Mouse (Mus musculus) midbrain, embryonic 10.5 days (tissue): ENCODE results near the gene Cog7. TPM values are rescaled to one million over a fixed set of nuclear protein-coding genes. Genes with fewer than 3 reads are reported as not detected.

Source experiments
- DNase-seq: peaks from one replicate; pipeline ENCODE4 v3.0.0-alpha.2; 2017; ENCODE audit warnings: low spot score
- H3K27ac ChIP-seq: fragments of 300-500 bp; sonication (generic); replicated peaks from 2 replicates; pipeline ENCODE4 v1.5.1; 2016; ENCODE audit warnings: mild to moderate bottlenecking
- H3K27me3 ChIP-seq: fragments of 300-500 bp; sonication (generic); 2 replicates; pipeline ENCODE4 v1.6.1; 2016; ENCODE audit warnings: low read depth, mild to moderate bottlenecking; ENCODE audit not compliant: poor library complexity, severe bottlenecking
- H3K36me3 ChIP-seq: fragments of 300-500 bp; sonication (generic); 2 replicates; pipeline ENCODE4 v1.6.1; 2016; ENCODE audit warnings: mild to moderate bottlenecking, moderate library complexity
- H3K4me1 ChIP-seq: fragments of 300-500 bp; sonication (generic); 2 replicates; pipeline ENCODE4 v1.6.1; 2016
- H3K4me3 ChIP-seq: fragments of 300-500 bp; sonication (generic); 2 replicates; pipeline ENCODE4 v1.5.1; 2016; ENCODE audit warnings: mild to moderate bottlenecking, moderate library complexity
- H3K9me3 ChIP-seq: fragments of 300-500 bp; sonication (generic); replicated peaks from 2 replicates; pipeline ENCODE4 v1.6.1; 2016; ENCODE audit warnings: mild to moderate bottlenecking
- WGBS: fragments of 180-500 bp; shearing (Covaris S2); methylation state at CpG from one replicate; pipeline ENCODE4 v1.1.7; 2016; 5-methylcytosine and 5-hydroxymethylcytosine counted together
- polyA plus RNA-seq: library from polyadenylated mRNA; unstranded; fragments of >200 nt; fragmentation: Nextera tagmentation; extraction: Ambion mirVana; gene quantifications from 2 replicates; pipeline ENCODE4 v1.2.1, GENCODE M21; 2016

Cog7 gene
- polyA plus RNA-seq, 1 experiment from 2014 or later: 22.1 TPM

DNA sequence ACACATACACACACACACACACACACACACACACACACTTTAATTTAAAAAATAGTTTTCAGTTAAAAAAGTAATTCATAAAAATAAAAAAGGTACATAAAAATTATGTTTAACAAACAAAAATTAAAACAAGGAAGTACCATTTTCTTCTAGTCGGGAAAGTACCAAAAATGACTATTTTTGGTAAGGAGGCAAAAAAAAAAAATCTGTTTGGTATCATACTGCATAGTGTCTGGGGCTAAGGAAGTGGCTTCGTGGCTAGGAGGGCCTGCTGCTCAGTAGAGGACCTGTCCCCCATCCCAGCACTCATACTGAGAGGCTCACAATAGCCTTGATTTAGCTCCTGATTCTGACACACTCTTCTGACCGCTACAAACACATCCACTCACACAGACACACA is 9.8 kb downstream of the Cog7 start:
- Histone ChIP-seq H3K4me3 (no peak overlapping the region), H3K9me3 (no peaks in the 10 kb centered on the region), H3K27me3 (no peaks in the 10 kb centered on the region), H3K36me3 (peaks cover 43% of the 10 kb centered on the region), H3K27ac (no peak overlapping the region), H3K4me1 (no peaks in the 10 kb centered on the region)
- DNase-seq: no peak
- whole genome bisulfite sequencing: 89% methylated on average over 3 of the region's 3 CpGs

DNA sequence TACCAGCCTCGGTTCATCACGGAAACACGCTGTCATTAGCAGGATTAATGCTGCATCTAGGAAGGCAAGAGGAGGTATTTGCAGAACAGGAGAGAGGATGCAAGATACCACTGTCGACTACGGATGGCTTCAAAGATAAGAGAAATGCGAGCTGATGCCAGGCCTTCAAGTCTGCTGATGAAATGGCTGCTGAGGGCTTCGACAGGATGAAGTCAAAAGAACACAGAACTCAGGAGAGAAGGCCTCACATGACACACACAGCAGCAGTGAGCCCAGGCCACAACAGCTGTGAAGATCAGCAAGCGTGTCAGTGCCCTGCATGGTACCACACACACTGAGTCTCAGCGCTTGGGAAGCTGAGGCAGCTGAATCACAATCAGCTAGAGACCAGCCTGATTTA is 11.3 kb downstream of the Cog7 start:
- H3K27me3 ChIP-seq: no peaks in the 10 kb centered on the region
- no peaks in the 10 kb centered on the region for H3K9me3 ChIP-seq
- H3K4me1 ChIP-seq: no peaks in the 10 kb centered on the region
- H3K36me3 ChIP-seq: peaks cover 49% of the 10 kb centered on the region
- 91% methylated on average over 9 of the region's 9 CpGs for WGBS
- no peak for DNase-seq
- H3K27ac ChIP-seq: no peak overlapping the region
- no peak overlapping the region for H3K4me3 ChIP-seq

DNA sequence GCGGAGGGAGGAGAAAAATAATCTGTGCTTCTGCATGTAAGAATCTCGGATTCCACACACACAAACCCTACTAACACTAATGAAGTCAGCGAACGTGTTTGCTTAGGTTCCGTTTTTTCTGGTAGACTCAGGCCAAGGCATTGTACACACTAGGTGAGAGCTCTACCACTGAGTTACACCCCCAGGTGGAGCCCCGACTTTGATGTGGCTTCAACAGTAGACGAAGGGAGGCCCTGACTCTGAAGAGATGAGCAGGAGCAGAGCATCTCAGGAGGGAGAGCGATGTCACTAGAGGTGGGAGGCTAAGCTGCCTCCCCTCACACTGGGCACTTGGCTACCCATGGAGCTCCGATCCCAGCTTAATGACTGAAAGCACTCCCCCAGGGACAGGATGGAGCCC is 12.7 kb downstream of the Cog7 start:
- H3K4me3 ChIP-seq: no peak overlapping the region
- H3K9me3 ChIP-seq: no peaks in the 10 kb centered on the region
- H3K4me1 ChIP-seq: no peaks in the 10 kb centered on the region
- peaks cover 56% of the 10 kb centered on the region for H3K36me3 ChIP-seq
- DNase-seq: no peak
- H3K27me3 ChIP-seq: no peaks in the 10 kb centered on the region
- 92% methylated on average over 9 of the region's 9 CpGs for WGBS
- no peak overlapping the region for H3K27ac ChIP-seq

DNA sequence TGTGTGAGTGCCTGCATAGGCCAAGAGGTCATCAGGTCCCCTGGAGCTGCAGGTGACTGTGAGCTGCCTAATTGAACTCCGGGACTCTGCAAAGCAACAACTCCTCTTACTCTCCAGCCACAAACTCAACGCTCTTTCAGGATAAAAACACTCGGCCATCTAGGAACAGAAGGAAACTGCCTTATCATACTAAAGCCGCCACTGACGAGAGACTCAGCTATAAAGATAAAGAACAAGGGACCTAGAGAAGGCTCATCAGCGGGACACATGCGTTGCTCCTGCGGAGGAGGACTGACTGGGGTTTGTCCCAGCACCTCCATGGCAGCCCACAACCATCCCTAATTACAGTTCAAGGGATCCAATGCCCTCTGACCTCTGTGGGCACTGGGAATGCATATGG is 13.3 kb downstream of the Cog7 start:
- peaks cover 55% of the 10 kb centered on the region for H3K36me3 ChIP-seq
- no peaks in the 10 kb centered on the region for H3K27me3 ChIP-seq
- WGBS: 87% methylated on average over 8 of the region's 8 CpGs
- H3K4me1 ChIP-seq: no peaks in the 10 kb centered on the region
- no peaks in the 10 kb centered on the region for H3K9me3 ChIP-seq
- no peak overlapping the region for H3K27ac ChIP-seq
- H3K4me3 ChIP-seq: no peak overlapping the region
- DNase-seq: no peak

DNA sequence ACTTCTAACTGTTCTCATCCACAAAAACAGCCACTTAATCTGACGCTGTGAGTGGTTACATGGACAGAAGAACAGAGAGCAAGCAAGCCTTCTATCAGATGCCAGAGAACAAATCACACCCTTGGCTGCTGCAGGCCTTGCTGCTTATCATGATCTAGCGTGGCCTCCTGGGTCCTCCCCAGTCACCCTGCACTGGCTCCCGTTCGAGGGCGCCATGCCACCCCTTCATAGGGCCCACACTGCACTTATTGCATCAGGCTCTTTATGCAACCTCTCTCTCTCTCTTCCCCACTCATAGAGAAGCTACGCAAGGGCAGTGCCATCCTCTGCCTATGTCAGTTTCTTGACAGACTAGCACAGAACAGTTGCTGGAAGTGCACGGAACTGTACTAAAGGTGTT is 15.3 kb downstream of the Cog7 start:
- H3K9me3 ChIP-seq: no peaks in the 10 kb centered on the region
- WGBS: 93% methylated on average over 7 of the region's 7 CpGs
- DNase-seq: no peak
- no peaks in the 10 kb centered on the region for H3K27me3 ChIP-seq
- H3K36me3 ChIP-seq: peaks cover 58% of the 10 kb centered on the region
- no peaks in the 10 kb centered on the region for H3K4me1 ChIP-seq
- no peak overlapping the region for H3K4me3 ChIP-seq
- H3K27ac ChIP-seq: no peak overlapping the region

DNA sequence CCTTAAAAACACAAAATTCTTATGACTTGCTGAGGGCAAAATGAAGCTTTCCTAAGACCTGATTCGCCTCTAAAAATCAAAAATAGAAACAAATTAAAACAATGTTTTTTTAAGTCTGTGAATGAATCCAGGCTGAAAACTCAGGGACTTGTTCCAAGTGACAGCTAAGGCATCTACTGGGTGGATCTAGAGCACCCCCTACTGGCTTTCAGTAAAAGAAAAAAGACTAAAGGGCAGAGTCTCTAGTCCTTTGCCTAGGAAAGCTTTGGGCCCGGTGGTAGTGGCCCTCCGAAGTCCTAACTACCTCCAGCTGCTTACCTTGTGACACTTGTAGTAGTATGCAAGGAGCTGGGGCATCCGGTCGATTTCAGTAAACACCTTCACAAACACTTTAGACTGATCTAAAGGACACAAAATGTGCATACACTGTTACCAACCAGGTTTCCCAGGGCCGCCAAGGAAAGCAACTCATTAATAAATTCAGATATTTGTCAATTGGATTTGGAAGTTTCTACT is 17.6 kb downstream of the Cog7 start:
- Histone ChIP-seq H3K36me3 (peaks cover 45% of the 10 kb centered on the region), H3K9me3 (no peaks in the 10 kb centered on the region), H3K4me3 (no peak overlapping the region), H3K27ac (no peak overlapping the region), H3K27me3 (no peaks in the 10 kb centered on the region), H3K4me1 (no peaks in the 10 kb centered on the region)
- WGBS: 73% methylated on average over 6 of the region's 6 CpGs
- no peak for DNase-seq

DNA sequence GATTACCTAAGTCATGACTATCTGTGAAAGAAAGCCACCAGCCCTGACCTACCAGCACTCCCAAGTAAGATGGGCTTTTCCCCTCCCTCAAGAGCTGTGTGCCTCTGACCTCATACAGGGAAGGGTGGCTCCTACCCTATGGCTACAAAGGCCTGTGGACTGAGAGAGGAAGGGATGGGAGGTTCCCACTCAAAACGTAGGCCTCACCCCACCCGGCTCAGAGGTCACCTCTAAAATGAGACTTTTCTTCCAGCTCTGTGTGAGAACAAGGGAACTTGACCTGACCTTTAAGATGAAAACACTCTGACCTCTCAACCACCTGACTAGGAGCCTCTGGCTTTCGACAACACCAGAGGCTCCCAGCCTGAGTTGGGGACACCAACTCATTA is 18.9 kb downstream of the Cog7 start:
- H3K27ac ChIP-seq: no peak overlapping the region
- no peak for DNase-seq
- 85% methylated on average over 3 of the region's 3 CpGs for WGBS
- no peaks in the 10 kb centered on the region for H3K9me3 ChIP-seq
- H3K4me1 ChIP-seq: no peaks in the 10 kb centered on the region
- H3K4me3 ChIP-seq: no peak overlapping the region
- no peaks in the 10 kb centered on the region for H3K27me3 ChIP-seq
- H3K36me3 ChIP-seq: peaks cover 41% of the 10 kb centered on the region

DNA sequence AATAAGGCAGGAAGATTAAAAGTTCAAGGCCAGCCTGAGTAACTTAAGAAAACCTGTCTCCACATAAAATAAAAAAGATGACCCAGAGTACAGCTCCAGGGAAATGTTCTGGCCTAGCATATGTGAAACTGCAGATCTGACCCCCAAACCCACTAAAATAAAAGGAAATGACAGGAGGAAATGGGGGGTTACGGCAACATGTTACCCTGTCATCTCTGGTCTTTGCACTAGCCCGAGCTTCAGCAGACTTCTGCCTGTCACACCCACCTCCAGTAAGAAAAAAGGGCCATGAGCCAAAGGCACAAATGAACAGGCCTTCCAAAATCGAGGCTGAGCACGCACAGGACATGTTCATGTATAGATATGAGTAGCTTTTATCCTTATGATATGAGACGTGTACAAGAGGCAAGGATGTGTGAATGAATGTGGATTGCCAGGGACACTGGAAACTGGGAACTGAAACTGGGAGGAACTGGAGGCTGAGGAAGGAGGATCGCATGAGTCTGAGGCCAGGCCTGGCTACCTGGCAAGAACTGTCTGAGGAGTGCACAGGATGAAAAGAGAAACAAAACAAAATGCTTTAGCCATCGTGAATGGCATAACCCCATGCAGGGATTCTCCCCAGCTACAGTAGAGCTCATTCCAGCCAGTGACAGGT is 19.5 kb downstream of the Cog7 start:
- Histone ChIP-seq H3K27me3 (no peaks in the 10 kb centered on the region), H3K9me3 (no peaks in the 10 kb centered on the region), H3K36me3 (peaks cover 41% of the 10 kb centered on the region), H3K4me3 (no peak overlapping the region), H3K4me1 (no peaks in the 10 kb centered on the region), H3K27ac (no peak overlapping the region)
- 88% methylated on average over 7 of the region's 7 CpGs for WGBS
- DNase-seq: no peak

DNA sequence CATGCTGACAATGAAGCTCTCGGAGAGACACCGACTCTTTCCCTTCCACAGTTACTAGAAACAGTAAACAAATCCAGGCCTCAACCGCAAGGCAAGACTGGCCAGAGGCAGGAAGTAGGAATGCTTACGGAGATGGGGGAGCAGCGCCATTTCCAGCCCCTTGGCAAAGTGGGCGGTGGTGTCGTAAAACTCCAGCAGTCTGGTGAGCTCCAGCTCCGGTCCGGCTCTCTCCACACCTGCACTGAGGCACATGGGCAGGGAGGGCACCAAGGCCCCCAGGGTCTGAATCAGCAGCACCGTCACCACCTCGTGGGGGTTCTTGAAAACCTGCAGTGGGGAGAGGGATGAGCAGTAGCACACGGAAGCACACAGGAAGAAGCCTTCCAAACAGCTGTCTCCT is 25.7 kb downstream of the Cog7 start:
- H3K4me3 ChIP-seq: no peak overlapping the region
- 90% methylated on average over 12 of the region's 12 CpGs for WGBS
- no peak for DNase-seq
- peaks cover 28% of the 10 kb centered on the region for H3K36me3 ChIP-seq
- H3K4me1 ChIP-seq: no peaks in the 10 kb centered on the region
- no peaks in the 10 kb centered on the region for H3K27me3 ChIP-seq
- H3K9me3 ChIP-seq: no peaks in the 10 kb centered on the region
- H3K27ac ChIP-seq: no peak overlapping the region

DNA sequence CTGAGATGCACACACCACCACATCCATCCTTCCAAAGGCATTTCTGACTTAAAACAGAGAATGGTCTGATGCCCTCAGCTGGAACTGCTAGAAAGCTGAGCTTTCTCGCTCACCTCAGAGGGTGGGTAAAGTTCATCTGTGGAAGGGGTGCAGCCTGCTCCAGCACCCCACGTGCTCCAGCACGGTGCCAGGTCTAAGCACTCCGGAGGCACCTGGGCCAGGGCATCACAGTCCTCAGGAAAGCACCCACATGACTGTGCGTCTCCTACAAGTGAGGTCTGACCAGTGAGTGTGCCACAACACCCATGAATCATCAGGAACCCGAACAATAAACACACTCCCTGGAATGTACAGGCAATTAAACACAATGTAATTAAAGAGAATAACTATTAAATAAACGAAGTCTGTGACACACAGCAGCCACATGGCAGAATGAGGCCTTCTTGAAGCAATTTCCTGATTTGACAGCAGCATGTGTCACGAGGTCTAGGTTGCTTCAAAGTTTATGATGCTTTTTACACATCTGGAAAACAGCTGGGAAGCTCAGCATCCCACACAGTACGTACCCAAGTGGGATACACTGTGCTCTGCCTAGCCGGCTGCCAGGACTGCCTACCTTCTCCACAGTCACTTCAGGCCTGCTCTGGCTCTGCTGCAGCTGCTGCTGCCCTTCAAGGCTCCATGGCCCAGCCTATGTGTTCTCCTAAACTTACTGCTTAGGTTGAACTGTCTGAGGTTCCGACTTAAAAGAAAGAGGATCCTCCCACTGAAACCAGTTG is 26.4 kb downstream of the Cog7 start:
- DNase-seq: no peak
- WGBS: 92% methylated on average over 11 of the region's 11 CpGs
- Histone ChIP-seq H3K27me3 (no peaks in the 10 kb centered on the region), H3K9me3 (no peaks in the 10 kb centered on the region), H3K36me3 (peaks cover 33% of the 10 kb centered on the region), H3K4me1 (no peaks in the 10 kb centered on the region), H3K27ac (no peak overlapping the region), H3K4me3 (no peak overlapping the region)

DNA sequence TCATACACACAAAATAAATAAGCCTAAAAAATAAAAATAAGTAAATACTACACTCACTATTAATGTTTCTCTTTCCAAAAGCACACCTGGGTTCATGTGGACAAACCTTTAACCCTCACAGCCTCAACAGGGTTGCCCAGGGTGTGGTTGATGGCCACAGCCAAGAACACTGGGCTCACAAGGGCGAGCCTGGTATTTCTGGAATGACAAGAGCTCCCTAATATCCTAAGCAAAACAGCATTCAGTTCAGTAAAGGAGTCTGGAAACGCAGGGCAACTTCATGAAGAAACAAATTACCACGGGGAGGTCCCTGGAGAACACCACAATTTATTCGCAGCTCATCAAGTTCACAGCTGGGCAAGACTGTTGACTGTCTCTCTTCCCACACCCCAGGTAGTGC is 34.0 kb downstream of the Cog7 start:
- H3K4me3 ChIP-seq: no peak overlapping the region

DNA sequence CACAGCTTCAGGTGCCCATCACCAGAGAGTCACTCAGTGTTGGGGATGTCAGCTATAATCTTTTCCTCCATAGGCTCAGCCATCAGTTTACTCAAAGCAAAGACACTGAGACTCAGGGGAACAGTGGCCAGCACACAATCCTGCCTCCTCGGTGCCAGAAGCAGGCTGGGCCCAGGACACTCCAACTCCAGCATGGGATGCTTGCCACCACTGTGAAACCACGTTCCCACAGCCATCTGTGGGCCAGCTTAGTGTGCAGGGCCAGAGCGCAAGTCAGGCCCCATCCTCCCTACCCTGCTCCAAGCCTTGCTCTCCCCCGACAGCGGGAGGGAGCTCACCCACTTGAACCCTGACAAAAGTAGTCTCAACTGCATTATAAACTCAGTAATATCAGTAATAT is 35.3 kb downstream of the Cog7 start:
- H3K4me3 ChIP-seq: no peak overlapping the region
- H3K36me3 ChIP-seq: peaks cover 41% of the 10 kb centered on the region
- WGBS: 85% methylated on average over 5 of the region's 5 CpGs
- no peak overlapping the region for H3K27ac ChIP-seq
- H3K27me3 ChIP-seq: no peaks in the 10 kb centered on the region
- no peaks in the 10 kb centered on the region for H3K4me1 ChIP-seq
- DNase-seq: no peak
- H3K9me3 ChIP-seq: peaks cover 3% of the 10 kb centered on the region; the same call in 1 of the 2 replicates

More for the DNA sequence above, 34.0 kb downstream of the Cog7 start:
- no peaks in the 10 kb centered on the region for H3K27me3 ChIP-seq
- H3K9me3 ChIP-seq: peaks cover 3% of the 10 kb centered on the region; the same call in 1 of the 2 replicates
- 86% methylated on average over 4 of the region's 4 CpGs for WGBS
- DNase-seq: no peak
- H3K4me1 ChIP-seq: no peaks in the 10 kb centered on the region
- H3K27ac ChIP-seq: no peak overlapping the region
- H3K36me3 ChIP-seq: peaks cover 33% of the 10 kb centered on the region

DNA sequence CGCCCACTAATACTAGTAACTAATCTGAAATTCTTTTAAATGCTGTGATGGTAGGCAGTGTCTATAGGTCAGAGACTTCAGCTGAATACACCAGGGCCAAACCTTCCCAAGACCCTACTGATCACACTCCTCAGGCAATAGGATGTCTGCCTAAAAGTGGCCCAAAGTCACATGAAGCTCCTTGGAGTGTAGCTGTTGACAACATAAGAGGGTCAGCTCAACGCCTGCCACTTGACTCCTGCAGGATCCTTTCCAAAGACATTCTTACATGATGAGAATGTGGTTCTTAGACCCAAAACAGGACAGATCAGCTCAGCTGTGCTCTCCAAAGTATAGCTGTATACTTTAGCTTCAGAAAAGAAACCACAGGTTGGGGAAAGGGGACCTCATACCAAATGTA is 39.1 kb downstream of the Cog7 start:
- Histone ChIP-seq H3K27me3 (no peaks in the 10 kb centered on the region), H3K27ac (no peak overlapping the region), H3K36me3 (peaks cover 20% of the 10 kb centered on the region), H3K9me3 (peaks cover 3% of the 10 kb centered on the region; the same call in 1 of the 2 replicates), H3K4me3 (no peak overlapping the region), H3K4me1 (no peaks in the 10 kb centered on the region)
- no peak for DNase-seq
- WGBS: 93% methylated on average over 2 of the region's 2 CpGs
